ENCODE assay signal across 25 mouse cellular contexts in the genomic region with DNA sequence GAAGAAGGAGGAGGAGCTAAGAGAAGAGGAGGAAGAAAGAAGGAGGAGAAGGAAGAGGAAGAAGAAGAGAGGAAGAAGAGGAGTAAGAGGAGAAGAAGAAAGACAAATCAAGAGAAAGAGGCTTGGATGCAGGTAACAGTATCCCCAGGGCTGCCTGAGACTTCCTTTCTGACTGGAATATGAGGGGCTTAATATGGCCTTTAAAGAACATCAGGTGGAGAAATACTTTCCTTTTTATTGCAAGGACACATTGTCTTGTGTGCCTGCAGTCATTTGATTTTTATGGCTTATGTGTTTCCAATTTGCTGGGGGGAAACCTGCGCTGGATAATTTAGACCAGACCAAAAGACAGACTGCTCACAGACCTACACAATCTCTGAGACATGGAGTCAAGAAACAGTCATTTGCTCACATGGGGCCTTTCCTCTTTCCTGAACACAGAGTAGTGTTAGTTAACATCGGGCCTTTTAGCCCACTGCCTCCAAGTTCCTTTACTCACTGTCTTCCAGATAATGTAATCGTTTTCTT.
"Had no signal": no experiment of that assay in that cellular context is flagged by ENCODE, and none has a peak within 500 bp of the region (broad histone marks: within the 10 kb centered on the region; RNA-seq: fewer than 3 reads in every experiment).

No protein-coding gene starts in this region.

- H3K36me3 ChIP-seq: heart, embryonic 13.5 days; heart, embryonic 15.5 days; hindbrain, embryonic 13.5 days; hindbrain, embryonic 15.5 days; intestine, embryonic 15.5 days; liver, embryonic 12.5 days had no signal

- H3K27me3 ChIP-seq: heart, embryonic 13.5 days; heart, embryonic 15.5 days; hindbrain, embryonic 13.5 days; hindbrain, embryonic 15.5 days; intestine, embryonic 15.5 days; liver, embryonic 12.5 days had no signal

- H3K4me3 ChIP-seq: heart, adult 2 months; heart, embryonic 13.5 days; heart, embryonic 15.5 days; hindbrain, embryonic 13.5 days; hindbrain, embryonic 15.5 days; intestine, embryonic 15.5 days; layer of hippocampus, adult 2 months; left cerebral cortex, adult 2 months; liver, embryonic 12.5 days had no signal

- H3K27ac ChIP-seq: heart, adult 2 months; heart, embryonic 13.5 days; heart, embryonic 15.5 days; hindbrain, embryonic 13.5 days; hindbrain, embryonic 15.5 days; hindbrain, postnatal 0 days; intestine, embryonic 15.5 days; layer of hippocampus, adult 2 months; left cerebral cortex, adult 2 months; liver, embryonic 12.5 days; liver, embryonic 14.5 days had no signal

- H3K9ac ChIP-seq: heart, embryonic 13.5 days; heart, embryonic 15.5 days; hindbrain, embryonic 13.5 days; hindbrain, embryonic 15.5 days; intestine, embryonic 15.5 days; liver, embryonic 12.5 days; liver, embryonic 14.5 days had no signal

- ATAC-seq: hindbrain, postnatal 0 days; inflammation-experienced regulatory T-cells, adult 6 months; intestine, embryonic 15.5 days; intestine, postnatal 0 days; liver, embryonic 12.5 days had no signal

- H3K9me3 ChIP-seq: heart, embryonic 13.5 days; heart, embryonic 15.5 days; hindbrain, embryonic 13.5 days; hindbrain, embryonic 15.5 days; intestine, embryonic 15.5 days; liver, embryonic 12.5 days had no signal

- H3K4me2 ChIP-seq: heart, embryonic 11.5 days; heart, embryonic 13.5 days; heart, embryonic 15.5 days; hindbrain, embryonic 13.5 days; hindbrain, embryonic 15.5 days; intestine, embryonic 15.5 days; liver, embryonic 12.5 days had no signal

- H3K4me1 ChIP-seq: heart, embryonic 13.5 days; heart, embryonic 15.5 days; hindbrain, embryonic 13.5 days; hindbrain, embryonic 15.5 days; intestine, embryonic 15.5 days; liver, embryonic 12.5 days had no signal

- DNase-seq: gastrocnemius, postnatal 14 days; gastrocnemius, postnatal 36 days; heart, adult 11 months; heart, adult 2 months; heart, postnatal 14 days; heart, postnatal 36 days; kidney, adult 18-20 months; kidney, adult 8-10 months; kidney, postnatal 10 days; kidney, postnatal 25 days; kidney, postnatal 4 days; left cerebral cortex, postnatal 4 days had no signal
